Mouse (Mus musculus): ENCODE results near the gene 4930544D05Rik. TPM values are rescaled to one million over a fixed set of nuclear protein-coding genes. Genes with fewer than 3 reads are reported as not detected.

4930544D05Rik gene
- total RNA-seq, 1 experiment from 2014 or later = not detected

GRCm38 (mm10) chr11:70594253-70594989 lies 21.2 kb upstream of the 4930544D05Rik start:
- ATAC-seq (replicated peaks in 1 of 2; ENCODE audit: insufficient read depth in 1 of 2, low FRiP score in 2 of 2, low TSS enrichment in 1 of 2, low read depth in 1 of 2, poor library complexity in 2 of 2, severe bottlenecking in 2 of 2) = no peak

GRCm38 (mm10) chr11:70595638-70596037 lies 20.0 kb upstream of the 4930544D05Rik start:
- ATAC-seq (replicated peaks in 1 of 2; ENCODE audit: insufficient read depth in 1 of 2, low FRiP score in 2 of 2, low TSS enrichment in 1 of 2, low read depth in 1 of 2, poor library complexity in 2 of 2, severe bottlenecking in 2 of 2) = peak; percentile 50 to 51; a peak in 3 of 4 replicates

GRCm38 (mm10) chr11:70596094-70596493 lies 19.6 kb upstream of the 4930544D05Rik start:
- ATAC-seq (replicated peaks in 1 of 2; ENCODE audit: insufficient read depth in 1 of 2, low FRiP score in 2 of 2, low TSS enrichment in 1 of 2, low read depth in 1 of 2, poor library complexity in 2 of 2, severe bottlenecking in 2 of 2) = no peak

- peak in 1 of 2 experiments; percentile 39; a peak in 2 of 4 replicates for ATAC-seq (replicated peaks in 1 of 2; ENCODE audit: insufficient read depth in 1 of 2, low FRiP score in 2 of 2, low TSS enrichment in 1 of 2, low read depth in 1 of 2, poor library complexity in 2 of 2, severe bottlenecking in 2 of 2)
These were observed 18.3 kb upstream of the 4930544D05Rik start for GRCm38 (mm10) chr11:70597301-70597700.

GRCm38 (mm10) chr11:70598451-70598953 lies 17.1 kb upstream of the 4930544D05Rik start:
- ATAC-seq (replicated peaks in 1 of 2; ENCODE audit: insufficient read depth in 1 of 2, low FRiP score in 2 of 2, low TSS enrichment in 1 of 2, low read depth in 1 of 2, poor library complexity in 2 of 2, severe bottlenecking in 2 of 2) = no peak

GRCm38 (mm10) chr11:70605024-70605566 lies 10.6 kb upstream of the 4930544D05Rik start:
- peak; percentile 64 to 76 for ATAC-seq (replicated peaks in 1 of 2; ENCODE audit: insufficient read depth in 1 of 2, low FRiP score in 2 of 2, low TSS enrichment in 1 of 2, low read depth in 1 of 2, poor library complexity in 2 of 2, severe bottlenecking in 2 of 2)

- ATAC-seq (replicated peaks in 1 of 2; ENCODE audit: insufficient read depth in 1 of 2, low FRiP score in 2 of 2, low TSS enrichment in 1 of 2, low read depth in 1 of 2, poor library complexity in 2 of 2, severe bottlenecking in 2 of 2) = no peak
These were observed 8.9 kb upstream of the 4930544D05Rik start for GRCm38 (mm10) chr11:70606717-70607116.

GRCm38 (mm10) chr11:70607611-70608010 lies 8.0 kb upstream of the 4930544D05Rik start:
- no peak for ATAC-seq (replicated peaks in 1 of 2; ENCODE audit: insufficient read depth in 1 of 2, low FRiP score in 2 of 2, low TSS enrichment in 1 of 2, low read depth in 1 of 2, poor library complexity in 2 of 2, severe bottlenecking in 2 of 2)

GRCm38 (mm10) chr11:70608381-70609066 lies 7.1 kb upstream of the 4930544D05Rik start:
- no peak for ATAC-seq (replicated peaks in 1 of 2; ENCODE audit: insufficient read depth in 1 of 2, low FRiP score in 2 of 2, low TSS enrichment in 1 of 2, low read depth in 1 of 2, poor library complexity in 2 of 2, severe bottlenecking in 2 of 2)

GRCm38 (mm10) chr11:70610752-70611151 lies 4.9 kb upstream of the 4930544D05Rik start:
- no peak for ATAC-seq (replicated peaks in 1 of 2; ENCODE audit: insufficient read depth in 1 of 2, low FRiP score in 2 of 2, low TSS enrichment in 1 of 2, low read depth in 1 of 2, poor library complexity in 2 of 2, severe bottlenecking in 2 of 2)

- ATAC-seq (replicated peaks in 1 of 2; ENCODE audit: insufficient read depth in 1 of 2, low FRiP score in 2 of 2, low TSS enrichment in 1 of 2, low read depth in 1 of 2, poor library complexity in 2 of 2, severe bottlenecking in 2 of 2) = no peak
These were observed 3.1 kb upstream of the 4930544D05Rik start for GRCm38 (mm10) chr11:70612505-70612904.

- peak; percentile 84 to 91 for ATAC-seq (replicated peaks in 1 of 2; ENCODE audit: insufficient read depth in 1 of 2, low FRiP score in 2 of 2, low TSS enrichment in 1 of 2, low read depth in 1 of 2, poor library complexity in 2 of 2, severe bottlenecking in 2 of 2)
These were observed 574 bp upstream of the 4930544D05Rik start for GRCm38 (mm10) chr11:70615074-70615473.

GRCm38 (mm10) chr11:70619101-70619500 lies 3.5 kb downstream of the 4930544D05Rik start, which contains the start of gene Chrne:
Gene Chrne (minus strand): TSS chr11:70619216.
- no peak for ATAC-seq (replicated peaks in 1 of 2; ENCODE audit: insufficient read depth in 1 of 2, low FRiP score in 2 of 2, low TSS enrichment in 1 of 2, low read depth in 1 of 2, poor library complexity in 2 of 2, severe bottlenecking in 2 of 2)

GRCm38 (mm10) chr11:70621972-70622814 lies 6.5 kb downstream of the 4930544D05Rik start:
- peak; percentile 37 to 59; a peak in 3 of 4 replicates for ATAC-seq (replicated peaks in 1 of 2; ENCODE audit: insufficient read depth in 1 of 2, low FRiP score in 2 of 2, low TSS enrichment in 1 of 2, low read depth in 1 of 2, poor library complexity in 2 of 2, severe bottlenecking in 2 of 2)

GRCm38 (mm10) chr11:70623053-70623742 lies 7.5 kb downstream of the 4930544D05Rik start:
- ATAC-seq (replicated peaks in 1 of 2; ENCODE audit: insufficient read depth in 1 of 2, low FRiP score in 2 of 2, low TSS enrichment in 1 of 2, low read depth in 1 of 2, poor library complexity in 2 of 2, severe bottlenecking in 2 of 2) = no peak

- ATAC-seq (replicated peaks in 1 of 2; ENCODE audit: insufficient read depth in 1 of 2, low FRiP score in 2 of 2, low TSS enrichment in 1 of 2, low read depth in 1 of 2, poor library complexity in 2 of 2, severe bottlenecking in 2 of 2) = 0 out of 4 replicates have a peak, but pooled peaks of 1 of the 2 experiments have one; percentile 27
These were observed 9.8 kb downstream of the 4930544D05Rik start for GRCm38 (mm10) chr11:70625473-70625872.

- no peak for ATAC-seq (replicated peaks in 1 of 2; ENCODE audit: insufficient read depth in 1 of 2, low FRiP score in 2 of 2, low TSS enrichment in 1 of 2, low read depth in 1 of 2, poor library complexity in 2 of 2, severe bottlenecking in 2 of 2)
These were observed 11.2 kb downstream of the 4930544D05Rik start for GRCm38 (mm10) chr11:70626877-70627276.
